Mouse (Mus musculus) spleen, postnatal 10 days (tissue): ENCODE data around the gene Nhsl1.

Experiments
- DNase-seq, 2 experiments: peaks; one replicate each; pipeline ENCODE4 v3.0.0; 2021 to 2022; ENCODE audit warnings: low spot score in 2 of 2

The Nhsl1 gene

DNA sequence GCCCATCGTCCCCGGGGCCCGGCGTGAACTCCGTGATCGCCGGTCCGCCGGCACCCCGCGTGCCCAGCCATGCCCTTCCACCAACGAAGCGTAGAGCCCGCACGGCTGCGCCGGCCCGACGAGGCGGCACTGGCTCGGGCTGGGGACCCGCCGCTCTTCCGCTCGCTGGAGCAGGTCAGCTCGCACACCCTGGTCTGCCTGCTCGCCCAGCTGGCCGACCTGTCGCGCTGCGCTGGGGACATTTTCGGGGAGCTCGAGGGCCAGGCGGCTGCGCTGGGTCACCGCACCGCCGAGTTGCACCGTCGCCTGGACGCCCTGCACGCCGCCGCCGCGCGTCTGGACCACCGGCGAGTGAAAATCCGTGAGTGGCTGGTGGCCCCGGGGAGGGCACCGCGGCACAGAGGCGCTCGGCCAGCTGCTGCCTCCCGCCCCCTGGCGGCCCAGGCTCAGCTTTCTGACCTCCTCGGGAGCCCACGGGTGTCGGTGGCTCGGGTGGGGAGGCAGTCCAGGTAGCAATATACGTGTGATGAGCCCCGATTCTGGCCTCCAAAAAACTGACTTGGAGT is at the start of gene Nhsl1:
Gene Nhsl1 (plus strand): TSS at position 70 of the 566 bp plus-strand sequence.
- DNase-seq: peak; percentile 20 to 65

DNA sequence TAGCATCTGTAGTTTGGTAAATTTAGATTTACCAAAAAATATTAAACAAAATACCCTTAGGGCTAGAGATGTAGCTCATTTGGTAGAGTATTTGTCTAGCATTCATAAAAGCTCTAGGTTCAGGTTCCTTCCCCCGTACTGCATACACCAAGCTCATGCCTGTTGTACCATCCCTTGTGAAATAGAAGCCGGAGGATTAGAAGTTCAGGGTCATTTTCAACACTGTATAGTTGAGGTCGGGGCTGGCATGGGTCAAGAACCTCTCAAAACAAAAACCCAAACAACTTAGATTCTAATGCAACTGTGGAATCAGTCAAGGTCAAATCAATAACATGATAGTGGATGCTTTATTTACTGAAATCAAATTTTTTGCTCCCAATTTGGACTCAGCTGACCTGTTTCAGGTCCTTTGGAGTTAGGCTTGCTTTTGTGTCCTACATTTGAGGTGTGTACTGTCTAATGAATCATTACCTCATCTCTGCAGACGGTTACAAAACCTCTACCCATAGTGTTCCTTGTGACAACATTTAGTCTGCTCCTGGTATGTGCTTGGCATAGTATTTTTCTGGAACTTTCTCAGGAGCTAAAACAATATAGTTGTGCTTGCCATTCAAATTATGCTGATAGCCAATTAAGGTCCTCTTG is 42.6 kb upstream of the Nhsl1 start:
- no peak for DNase-seq

DNA sequence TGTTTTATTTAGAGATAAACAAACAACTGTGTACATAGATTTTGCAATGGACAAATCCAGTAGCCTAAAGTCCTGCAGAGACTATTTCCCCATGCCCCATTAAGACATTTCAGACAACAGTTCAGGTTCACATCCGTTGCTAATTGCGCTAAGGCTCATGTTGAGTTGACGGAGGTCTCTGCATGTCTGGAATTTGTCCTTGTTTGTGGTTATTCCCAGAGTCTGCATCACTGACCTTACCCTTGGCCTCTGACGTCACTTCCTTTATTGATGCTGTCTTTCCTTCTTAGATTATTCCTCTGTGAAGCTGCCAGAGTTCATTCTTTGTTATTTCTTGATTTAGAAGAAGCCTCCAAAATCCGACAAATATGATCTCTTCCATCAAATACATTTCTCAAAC is 34.8 kb upstream of the Nhsl1 start:
- DNase-seq: no peak

DNA sequence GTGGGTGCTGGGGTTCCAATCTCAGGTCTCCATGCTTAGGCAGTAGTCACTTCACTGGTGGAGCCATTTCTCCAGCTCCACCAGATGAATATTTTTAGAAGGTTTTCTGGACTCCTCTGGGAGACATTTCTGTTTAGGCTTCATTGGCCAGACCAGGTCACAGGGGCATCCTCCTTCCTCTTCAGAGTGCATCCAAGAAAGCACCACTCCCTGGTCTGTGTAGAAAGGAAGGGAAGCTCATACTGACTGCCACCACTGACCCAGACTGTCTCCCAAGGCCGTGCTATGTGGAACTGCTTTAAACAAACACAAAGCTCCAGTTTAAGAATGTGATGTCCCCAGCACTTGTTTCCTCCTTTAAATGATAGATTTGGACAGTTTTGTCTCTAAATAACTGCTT is 29.3 kb upstream of the Nhsl1 start:
- no peak for DNase-seq

DNA sequence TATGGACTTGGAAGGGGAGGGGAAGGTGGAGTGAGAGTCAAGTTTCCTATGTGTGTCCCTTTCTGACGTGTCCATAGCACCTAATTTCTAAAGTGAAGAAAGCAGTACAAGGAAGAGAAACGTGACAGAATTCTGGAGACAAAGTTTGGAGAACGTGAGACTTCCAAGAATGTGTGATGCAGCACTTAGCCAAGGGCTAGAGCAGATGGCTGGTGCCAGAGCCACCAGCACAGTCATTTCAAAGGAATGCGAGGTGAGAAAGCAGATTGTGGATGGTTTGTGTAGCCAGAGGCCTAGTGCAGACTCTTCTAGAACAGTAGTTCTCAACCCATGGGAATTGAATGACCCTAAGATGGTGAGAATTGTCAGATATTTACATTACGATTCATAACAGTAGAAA is 13.7 kb upstream of the Nhsl1 start:
- no peak for DNase-seq

DNA sequence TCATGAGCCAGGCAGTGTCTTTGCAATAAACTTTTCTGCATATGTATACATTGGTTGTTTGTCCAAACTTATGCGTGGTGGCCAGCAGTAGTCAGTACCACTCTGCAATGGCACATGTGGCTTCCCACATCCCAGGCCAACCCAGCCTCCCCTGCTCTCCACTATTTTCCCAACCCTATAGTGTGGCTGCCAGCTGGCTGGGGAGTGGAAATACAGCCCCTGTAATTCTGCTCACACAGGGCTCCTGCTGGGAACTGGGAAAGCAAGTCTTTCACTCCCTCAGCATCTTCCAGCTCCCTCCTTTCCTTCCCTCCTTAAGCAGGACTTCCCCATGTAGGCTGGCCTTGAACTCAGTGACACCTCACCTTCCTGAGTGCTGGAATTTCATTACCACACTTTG is 3.7 kb upstream of the Nhsl1 start:
- no peak for DNase-seq

DNA sequence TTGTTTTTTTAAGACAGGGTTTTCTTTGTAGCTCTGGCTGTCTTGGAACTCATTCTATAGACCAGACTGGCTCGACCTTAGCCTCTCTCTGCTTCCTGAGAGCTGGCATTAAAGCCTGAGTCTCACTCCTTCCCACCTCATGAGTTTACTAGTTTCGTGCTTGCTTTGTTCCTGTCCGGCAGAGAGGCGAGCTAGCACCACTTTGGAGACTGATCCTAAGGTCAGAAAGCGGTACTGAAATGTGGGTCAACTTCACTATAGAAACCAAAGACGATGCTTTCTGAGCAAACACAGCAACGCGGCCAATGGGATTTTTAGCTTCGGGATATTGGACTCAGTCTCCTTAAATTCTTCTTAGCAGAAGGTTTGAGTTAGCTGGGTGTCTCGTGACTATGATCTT is 1.3 kb upstream of the Nhsl1 start:
- DNase-seq: no peak

DNA sequence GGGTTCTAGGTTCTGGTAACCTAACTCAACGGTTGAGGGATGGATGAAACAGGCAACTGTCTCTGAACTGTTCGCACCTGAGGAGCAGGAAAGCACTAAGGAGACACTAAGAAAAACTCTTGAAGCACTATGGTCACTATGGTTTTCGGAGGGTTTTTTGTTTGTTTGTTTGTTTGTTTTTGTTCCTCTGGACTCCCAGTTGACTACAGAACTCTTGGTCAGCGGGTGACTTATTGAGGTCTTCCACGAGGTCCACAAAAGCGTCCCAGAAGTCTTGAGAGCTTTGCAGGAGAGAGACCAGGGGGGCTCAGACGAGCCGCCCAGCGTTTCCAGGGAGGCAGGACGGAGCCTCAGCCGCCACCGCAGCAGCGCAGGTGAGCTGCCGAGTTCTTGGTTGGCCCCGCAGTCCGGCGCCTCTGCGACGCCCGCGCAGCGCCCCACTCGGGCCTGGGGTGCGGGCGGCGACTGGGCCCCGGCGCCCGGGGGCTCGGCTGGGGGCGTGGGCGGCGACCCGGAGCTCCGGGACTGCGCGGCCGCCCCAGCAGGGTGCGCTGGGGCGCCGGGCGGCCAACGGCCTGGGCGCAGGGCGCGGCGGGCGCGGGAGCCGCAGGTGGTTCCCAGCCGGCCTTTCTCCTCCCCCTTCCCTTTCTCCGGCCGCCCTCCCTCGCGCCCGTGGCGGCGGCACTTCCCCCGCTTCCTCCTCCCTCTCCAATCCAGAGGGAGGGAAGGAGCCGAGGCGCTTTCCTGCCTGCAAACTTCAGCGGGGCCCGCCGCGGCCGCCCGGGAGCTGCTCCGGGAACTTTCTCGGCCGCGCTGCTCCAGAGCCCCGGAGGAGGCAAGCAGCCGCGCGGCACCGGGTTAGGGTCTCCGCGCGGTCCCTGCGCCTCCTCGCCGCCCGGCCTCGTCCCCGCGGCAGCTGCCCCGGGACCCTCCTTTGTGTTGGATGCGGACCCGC is 547 bp upstream of the Nhsl1 start:
- DNase-seq: peak; percentile 6 to 23

DNA sequence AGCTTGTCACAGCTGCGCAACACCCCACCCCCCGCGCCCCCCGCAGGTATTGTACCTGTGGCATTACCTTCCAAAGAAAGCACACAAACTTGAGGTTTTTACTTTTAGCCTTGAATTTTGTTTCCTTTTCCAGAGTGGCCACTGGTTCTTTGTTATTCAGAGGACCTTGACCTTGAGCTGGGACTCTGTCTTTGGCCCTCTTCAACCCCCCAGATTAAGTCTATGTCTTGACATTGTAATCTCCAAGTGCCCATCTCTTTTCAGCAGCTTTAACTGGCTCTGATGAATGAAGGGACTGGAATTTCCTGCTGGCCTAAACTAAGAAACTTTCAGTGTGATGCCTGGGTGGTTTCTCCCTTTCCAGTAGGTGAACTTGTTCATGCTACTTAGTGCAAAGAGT is 906 bp downstream of the Nhsl1 start:
- DNase-seq: no peak

DNA sequence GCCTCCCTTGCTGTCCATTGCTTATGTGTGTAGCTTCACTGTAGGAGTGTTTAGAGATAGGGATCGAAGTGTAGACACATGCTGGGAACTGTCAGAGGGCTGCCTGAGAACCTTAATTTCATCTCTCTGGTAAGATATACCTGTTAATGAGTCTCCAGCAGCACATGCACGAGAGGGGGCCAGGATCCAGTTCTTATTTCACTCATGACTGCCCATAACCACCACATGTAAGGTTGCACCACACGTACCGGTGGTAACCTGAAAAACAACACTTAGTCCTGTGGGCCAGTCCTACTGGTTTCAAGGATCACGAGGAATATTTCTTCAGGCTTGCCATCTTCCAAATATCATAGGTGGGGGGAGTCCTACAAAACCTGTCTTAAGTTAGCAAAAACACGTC is 3.1 kb downstream of the Nhsl1 start:
- DNase-seq: no peak

DNA sequence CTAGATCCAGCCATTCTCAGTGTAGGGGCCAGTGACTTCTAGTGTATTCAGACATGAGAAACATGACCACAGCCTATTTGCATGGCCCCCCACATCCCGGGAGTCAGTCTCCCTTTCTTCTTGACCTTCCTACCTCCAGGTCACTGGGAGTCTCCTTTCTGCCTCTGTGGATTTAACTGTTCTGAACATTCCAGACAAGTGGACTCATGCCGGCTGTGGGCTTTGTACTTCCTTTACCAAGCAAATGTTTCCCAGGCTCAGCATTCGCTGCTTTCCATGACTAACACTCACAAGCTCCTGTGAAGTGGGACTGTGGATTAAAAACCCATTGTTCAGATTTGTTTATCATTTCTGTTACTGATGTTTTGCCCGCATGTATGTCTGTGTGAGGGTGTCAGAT is 4.9 kb downstream of the Nhsl1 start:
- no peak for DNase-seq

DNA sequence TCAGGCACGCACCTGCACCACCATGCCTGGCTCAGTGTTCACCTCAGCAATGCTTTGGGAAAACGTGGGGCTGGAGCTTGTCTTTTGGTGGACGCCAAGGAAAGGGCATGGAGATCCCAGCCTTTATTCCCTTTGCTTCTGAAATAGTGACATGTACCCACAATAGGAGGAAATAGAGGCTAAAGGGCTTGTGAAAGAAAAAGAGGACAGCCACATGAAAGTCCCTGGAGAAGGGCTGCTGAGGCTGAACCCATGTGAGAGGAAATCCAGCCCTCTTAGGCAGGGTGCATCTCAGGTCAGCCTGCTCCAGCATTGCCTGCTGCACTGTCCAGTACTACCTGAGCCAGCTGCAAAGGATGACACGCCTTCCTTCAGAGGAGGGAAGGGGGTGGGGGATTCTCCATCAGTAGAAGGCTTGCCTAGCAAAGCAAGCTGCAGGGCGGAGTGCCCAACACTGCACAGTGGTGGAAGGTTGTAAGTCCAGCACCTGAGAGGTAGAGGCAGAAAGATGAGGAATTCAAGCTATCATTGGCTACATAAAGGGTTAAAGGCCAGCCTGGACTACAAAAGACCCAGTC is 9.6 kb downstream of the Nhsl1 start:
- no peak for DNase-seq

DNA sequence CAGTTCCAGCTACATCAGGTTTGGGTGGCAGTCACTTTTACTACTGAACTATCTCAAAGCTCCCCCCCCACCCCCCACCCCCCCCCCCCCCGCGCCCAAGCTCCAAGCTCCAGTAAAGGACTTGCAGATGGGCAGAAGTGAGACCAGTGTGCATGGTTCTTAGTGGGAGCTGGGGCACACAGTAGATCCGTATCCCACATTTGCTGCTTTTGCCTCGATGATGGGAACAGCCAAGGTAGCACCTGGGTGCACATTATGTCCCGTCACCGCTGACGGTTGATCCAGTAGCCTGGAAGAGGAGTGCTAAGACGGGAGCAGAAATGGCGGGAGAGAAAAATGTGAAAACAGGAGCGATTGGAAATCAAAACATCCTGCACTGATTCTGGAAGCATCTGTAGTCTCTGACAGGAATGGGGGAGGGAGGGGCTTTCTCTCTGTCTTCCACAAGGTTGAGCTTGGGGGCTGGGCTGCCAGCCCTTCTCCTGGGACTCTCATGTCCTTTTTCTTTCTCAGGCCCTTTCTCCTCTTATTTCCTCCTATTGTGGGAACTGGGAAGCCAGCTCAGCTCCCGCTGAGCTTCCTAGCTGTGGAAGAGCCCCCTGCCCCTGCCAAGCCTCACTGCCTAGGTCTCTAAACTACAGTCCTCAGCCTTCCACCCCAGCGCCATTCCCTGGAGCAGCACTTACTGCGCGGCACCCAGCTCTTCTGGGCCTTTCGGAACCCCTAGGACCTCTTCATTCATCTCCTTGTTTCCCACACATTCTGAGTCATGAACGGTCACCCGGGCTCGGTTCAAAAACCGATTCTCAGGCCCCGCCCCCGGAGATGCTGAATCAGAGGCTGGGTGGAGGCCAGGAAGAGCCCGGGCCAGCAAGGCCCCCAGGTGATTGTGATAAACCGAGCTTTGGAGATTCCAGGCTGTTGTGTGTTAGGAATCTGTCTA is 10.6 kb downstream of the Nhsl1 start:
- DNase-seq: no peak

DNA sequence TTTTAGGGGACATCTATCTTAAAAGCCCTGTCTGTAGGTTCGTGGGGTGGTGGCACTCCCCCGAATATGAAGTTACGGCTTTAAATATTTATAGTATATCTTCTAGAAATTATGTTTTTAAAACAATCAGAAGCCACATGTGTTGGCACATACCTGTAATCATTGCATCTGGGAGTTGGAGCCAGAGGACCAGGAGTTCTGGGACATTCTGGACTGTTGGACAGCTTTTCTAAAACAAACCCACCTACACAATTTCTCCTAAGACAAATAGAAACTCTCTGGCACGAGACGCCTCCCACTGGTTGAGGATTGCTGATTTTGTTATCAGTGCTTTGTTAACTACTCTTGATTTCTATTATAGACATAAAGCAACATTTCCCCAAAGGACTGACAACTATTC is 11.7 kb downstream of the Nhsl1 start:
- no peak for DNase-seq

DNA sequence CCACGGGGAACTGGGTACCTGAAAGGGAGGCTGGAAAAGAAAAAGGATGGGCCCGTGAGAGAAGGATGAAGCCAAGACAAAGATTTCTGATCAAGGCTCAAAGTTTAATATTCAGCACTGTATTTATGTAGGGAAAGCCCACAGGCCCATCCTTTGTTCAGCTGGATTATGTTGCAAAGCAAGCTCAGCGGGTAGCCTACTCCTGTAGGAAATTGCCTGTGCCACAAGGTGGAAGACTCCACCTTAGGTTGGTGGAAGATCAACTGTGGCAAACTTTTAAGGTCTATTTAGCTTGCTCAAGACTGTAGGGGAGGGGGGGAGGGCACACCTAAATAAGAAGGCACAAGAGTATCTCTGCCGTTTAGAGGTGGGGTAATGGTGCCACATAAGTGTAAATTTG is 14.8 kb downstream of the Nhsl1 start:
- DNase-seq: no peak

DNA sequence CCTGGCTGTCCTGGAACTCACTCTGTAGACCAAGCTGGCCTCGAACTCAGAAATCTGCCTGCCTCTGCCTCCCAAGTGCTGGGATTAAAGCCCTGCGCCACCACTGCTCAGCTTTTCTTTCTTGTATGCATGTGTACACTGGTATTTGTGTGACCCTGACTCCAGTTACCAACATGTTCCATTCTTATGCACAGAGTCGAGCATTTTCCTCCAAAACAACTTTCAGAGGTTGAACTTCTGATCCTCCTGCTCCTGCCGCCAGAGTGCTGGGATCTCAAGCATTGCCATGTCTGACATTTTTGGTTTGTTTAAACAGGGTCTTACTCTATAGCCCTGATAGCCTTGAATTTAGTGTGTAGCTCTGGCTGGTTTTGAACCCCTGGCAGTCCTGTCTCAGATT is 15.4 kb downstream of the Nhsl1 start:
- no peak for DNase-seq

DNA sequence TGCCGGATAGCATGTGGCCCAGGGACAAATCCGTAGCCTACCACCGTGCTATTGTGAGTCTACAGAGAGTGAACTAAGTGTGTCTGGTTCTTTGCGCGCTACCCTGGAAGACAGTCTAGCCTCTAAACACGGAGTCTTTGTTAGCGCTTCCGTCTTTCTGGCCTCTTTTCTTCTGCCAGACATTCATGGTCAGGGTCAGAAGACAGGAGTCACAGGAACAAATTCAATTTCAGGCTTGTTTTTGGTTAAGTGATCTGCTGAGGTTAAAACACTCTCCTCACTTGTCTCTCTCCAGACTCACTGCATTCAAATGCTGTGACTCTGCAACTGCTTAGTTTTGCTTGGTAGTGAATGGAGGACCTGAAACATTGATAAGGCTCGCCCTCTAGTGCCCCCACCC is 15.9 kb downstream of the Nhsl1 start:
- DNase-seq: no peak

DNA sequence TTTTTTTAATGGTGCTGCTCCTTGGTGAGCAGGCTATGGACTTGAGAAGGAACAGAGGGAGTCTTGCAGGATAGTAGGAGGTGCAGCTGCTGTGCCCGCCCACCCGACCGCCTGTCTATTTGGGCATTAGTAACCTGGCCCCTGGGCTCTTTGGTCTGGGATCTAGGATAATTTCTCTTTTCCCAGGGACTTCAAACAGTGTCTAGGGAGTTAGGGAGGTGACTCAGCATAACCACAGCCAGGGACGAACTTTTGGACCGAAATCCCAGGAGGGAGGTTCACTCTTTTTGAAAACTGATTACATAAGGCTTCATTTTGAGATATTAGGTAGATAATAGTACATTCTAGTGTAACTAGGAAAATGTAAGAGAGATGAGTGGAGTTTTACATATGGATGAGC is 18.9 kb downstream of the Nhsl1 start:
- no peak for DNase-seq

DNA sequence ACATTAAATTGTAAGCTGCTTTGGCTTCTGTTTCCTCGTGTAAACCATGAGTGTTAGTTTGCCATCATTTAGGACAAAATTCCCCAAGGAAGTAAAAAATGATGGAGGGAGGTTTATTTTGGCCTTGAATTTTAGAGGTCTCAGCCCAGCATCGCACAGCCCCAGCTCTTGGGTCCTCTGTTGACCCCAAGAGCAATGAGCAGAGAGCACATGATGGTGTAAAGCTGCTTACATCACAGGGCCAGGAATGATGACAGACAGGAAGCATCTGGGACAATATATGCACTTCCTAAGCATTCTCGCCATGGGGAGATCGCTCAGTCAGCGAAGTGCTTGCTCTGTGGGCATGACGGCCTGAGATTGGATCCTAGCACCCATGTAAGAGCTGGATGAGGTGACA is 20.6 kb downstream of the Nhsl1 start:
- no peak for DNase-seq

DNA sequence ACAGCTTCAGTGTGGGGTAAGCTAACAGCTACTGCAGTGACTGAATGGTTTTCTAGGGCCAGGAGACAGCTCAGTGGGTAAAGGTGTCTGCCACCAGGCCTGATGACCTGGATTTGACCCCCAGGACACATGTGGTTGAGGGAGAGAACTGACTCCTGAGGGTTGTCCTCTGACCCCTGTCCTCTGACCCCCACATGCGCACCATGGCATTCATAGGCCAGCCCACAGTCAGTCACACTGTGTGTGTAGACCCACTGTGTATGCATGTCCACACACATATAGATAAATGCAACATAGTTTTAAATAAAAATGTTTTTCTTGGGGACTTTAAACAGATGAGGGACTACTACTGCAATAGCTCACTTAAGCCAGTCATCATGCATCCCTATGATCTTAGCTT is 22.1 kb downstream of the Nhsl1 start:
- no peak for DNase-seq

DNA sequence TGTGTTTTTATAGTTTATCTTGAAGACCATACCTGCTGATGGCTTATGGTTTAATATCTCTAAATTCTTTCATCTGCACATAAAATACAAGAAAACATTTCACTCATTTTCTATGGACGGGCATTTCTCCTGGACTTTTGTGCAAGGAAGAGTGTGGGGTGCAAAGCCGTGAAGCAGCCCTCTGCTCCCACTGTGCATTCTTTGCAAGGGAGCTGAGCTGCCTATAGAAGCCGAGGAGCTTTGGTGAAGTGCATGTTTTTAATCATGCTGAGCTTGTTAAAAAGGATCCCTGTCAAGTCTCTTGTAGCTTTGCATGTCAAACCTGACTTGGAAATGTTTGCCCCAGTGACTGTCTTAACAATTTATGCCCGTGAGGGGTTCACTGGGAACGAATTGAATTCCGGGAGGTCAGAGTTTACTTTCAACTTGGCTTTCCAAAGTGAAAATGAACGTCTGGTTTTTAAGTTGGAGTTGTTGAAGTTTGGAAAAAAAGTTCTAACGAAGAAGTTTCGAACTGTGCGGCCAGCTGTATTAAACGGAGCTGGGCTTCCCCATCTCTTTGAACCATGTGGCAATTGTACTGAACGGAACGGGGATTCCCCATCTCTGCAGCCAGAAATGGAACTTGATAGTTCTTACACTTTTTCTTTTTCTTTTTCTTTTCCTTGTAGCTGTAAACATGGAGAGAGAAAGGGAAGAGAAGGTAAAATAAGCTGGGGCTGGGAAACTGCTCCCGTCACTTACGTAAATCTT is 22.8 kb downstream of the Nhsl1 start:
- DNase-seq: no peak
